Mouse (Mus musculus) embryonic facial prominence, embryonic 11.5 days (tissue): Measurements from ENCODE around the gene Cbx2. TPM values are rescaled to one million over a fixed set of nuclear protein-coding genes. Genes with fewer than 3 reads are reported as not detected.
A peak's percentile ranks its signal among the peaks of the same experiment; 100 is the strongest.

Experiments used
- ATAC-seq: fragments of 200-750 bp; cut with Nextera tagmentation; replicated peaks from 2 replicates; pipeline ENCODE4 v1.8.0; 2017; ENCODE audit warnings: low read depth; ENCODE audit not compliant: insufficient number of reproducible peaks, low FRiP score, low TSS enrichment
- DNase-seq: peaks from one replicate; pipeline ENCODE4 v3.0.0-alpha.2; 2015; ENCODE audit warnings: low spot score
- H3K27ac ChIP-seq: fragments of 300-500 bp; sonication (generic); replicated peaks from 2 replicates; pipeline ENCODE4 v1.5.1; 2014; ENCODE audit warnings: mild to moderate bottlenecking, low read depth, low read length, control low read depth
- H3K27me3 ChIP-seq: fragments of 300-500 bp; sonication (generic); 2 replicates; pipeline ENCODE4 v1.6.1; 2014; ENCODE audit warnings: mild to moderate bottlenecking, low read length, moderate library complexity, mixed read lengths; ENCODE audit not compliant: control insufficient read depth, insufficient read depth
- H3K36me3 ChIP-seq: fragments of 300-500 bp; sonication (generic); replicated peaks from 2 replicates; pipeline ENCODE4 v1.6.1; 2014; ENCODE audit warnings: low read depth, mild to moderate bottlenecking, low read length, moderate library complexity, mixed read lengths; ENCODE audit not compliant: control insufficient read depth, insufficient read depth
- H3K4me1 ChIP-seq: fragments of 300-500 bp; sonication (generic); 2 replicates; pipeline ENCODE4 v1.6.1; 2014; ENCODE audit warnings: low read length, mixed read lengths; ENCODE audit not compliant: control insufficient read depth, insufficient read depth
- H3K4me2 ChIP-seq: fragments of 300-500 bp; sonication (generic); 2 replicates; pipeline ENCODE4 v1.6.1; 2014; ENCODE audit warnings: low read depth, mild to moderate bottlenecking, control low read depth, low read length, moderate library complexity
- H3K4me3 ChIP-seq: fragments of 300-500 bp; sonication (generic); 2 replicates; pipeline ENCODE4 v1.5.1; 2014; ENCODE audit warnings: low read depth, low read length, control low read depth
- H3K9ac ChIP-seq: fragments of 300-500 bp; sonication (generic); replicated peaks from 2 replicates; pipeline ENCODE4 v1.6.1; 2014; ENCODE audit warnings: mild to moderate bottlenecking, control low read depth, low read length
- H3K9me3 ChIP-seq: fragments of 300-500 bp; sonication (generic); replicated peaks from 2 replicates; pipeline ENCODE4 v1.6.1; 2016; ENCODE audit warnings: mild to moderate bottlenecking, low read length, inconsistent platforms, mixed read lengths; ENCODE audit not compliant: control insufficient read depth
- WGBS: fragments of 180-500 bp; shearing (Covaris S2); extraction: QIAGEN DNeasy Blood & Tissue Kit; methylation state at CpG from one replicate; pipeline ENCODE4 v1.1.7; 2014; 5-methylcytosine and 5-hydroxymethylcytosine counted together
- polyA plus RNA-seq: library from polyadenylated mRNA; unstranded; fragments of >200 nt; fragmentation: Nextera tagmentation; extraction: Ambion mirVana; gene quantifications from 2 replicates; pipeline ENCODE4 v1.2.1, GENCODE M21; 2014

Cbx2 gene
- polyA plus RNA-seq, 1 experiment from 2014 or later, result 87.1 TPM

- no peak overlapping the region for H3K4me3 ChIP-seq
- no peak overlapping the region for H3K9ac ChIP-seq
- no peak for DNase-seq
- H3K9me3 ChIP-seq, result no peaks in the 10 kb centered on the region
- WGBS, result 88% methylated on average over 10 of the region's 10 CpGs
- no peaks in the 10 kb centered on the region for H3K27me3 ChIP-seq
- no peaks in the 10 kb centered on the region for H3K4me1 ChIP-seq
- no peak overlapping the region for H3K4me2 ChIP-seq
- no peaks in the 10 kb centered on the region for H3K36me3 ChIP-seq
- no peak overlapping the region for H3K27ac ChIP-seq
- ATAC-seq, result no peak
Measured at GRCm38 (mm10) chr11:119005547-119006275, 17.1 kb upstream of the Cbx2 start.

- no peak overlapping the region for H3K4me3 ChIP-seq
- DNase-seq, result no peak
- WGBS, result 73% methylated on average over 3 of the region's 3 CpGs
- no peaks in the 10 kb centered on the region for H3K36me3 ChIP-seq
- no peaks in the 10 kb centered on the region for H3K4me1 ChIP-seq
- no peak for ATAC-seq
- H3K9me3 ChIP-seq, result no peaks in the 10 kb centered on the region
- H3K9ac ChIP-seq, result no peak overlapping the region
- H3K4me2 ChIP-seq, result no peak overlapping the region
- no peak overlapping the region for H3K27ac ChIP-seq
- H3K27me3 ChIP-seq, result no peaks in the 10 kb centered on the region
Measured at GRCm38 (mm10) chr11:119006462-119006861, 16.3 kb upstream of the Cbx2 start.

DNA sequence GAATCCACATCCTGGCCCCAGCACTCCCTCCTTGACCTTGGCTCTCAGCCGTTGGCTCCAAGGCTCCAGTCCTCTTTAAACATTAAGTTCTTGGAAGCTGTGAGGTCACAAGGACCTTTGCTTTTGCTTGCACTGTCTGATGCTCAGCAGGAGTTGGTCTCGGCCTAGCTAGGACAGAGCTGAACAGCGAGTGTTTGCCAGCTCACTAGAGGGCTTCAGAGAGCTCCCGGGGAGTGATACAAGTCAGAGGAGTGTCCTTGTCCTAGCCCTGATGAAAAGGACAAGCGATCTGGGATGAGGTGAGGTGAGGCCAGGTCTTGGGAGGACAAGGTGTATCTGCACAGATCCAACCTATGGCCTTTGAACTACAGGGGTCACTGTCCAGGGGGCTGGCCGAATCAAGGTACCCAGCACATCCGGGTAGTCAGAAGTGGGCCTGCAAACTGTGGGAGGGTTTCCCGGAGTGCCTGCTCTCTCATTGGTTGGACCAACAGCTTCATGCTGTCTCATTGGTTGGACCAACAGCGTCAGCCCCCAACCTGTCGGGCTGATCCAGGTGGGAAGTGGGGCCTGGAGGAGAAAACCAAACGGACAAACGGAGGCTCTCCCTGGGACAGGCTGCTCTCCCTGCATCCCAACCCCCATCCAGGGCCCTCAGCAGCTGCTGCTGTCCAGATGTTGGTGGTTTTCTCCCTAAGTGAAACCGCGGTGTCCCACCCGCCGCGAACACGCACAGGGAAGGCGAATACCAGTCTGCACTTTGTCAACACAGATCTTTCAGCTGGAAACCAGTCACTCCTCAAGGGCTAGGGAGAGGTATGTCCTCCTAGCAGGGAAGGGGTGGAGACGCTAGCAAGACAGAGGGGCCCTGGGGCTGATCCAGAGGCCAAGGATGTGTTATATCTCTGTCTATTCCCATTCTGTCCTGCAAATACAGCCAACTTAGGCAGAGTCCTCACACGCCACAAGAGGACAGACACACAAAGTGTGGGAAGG lies 15.0 kb upstream of the Cbx2 start:
- no peaks in the 10 kb centered on the region for H3K9me3 ChIP-seq
- H3K4me3 ChIP-seq, result peak overlapping the region; percentile 15
- H3K27me3 ChIP-seq, result no peaks in the 10 kb centered on the region
- no peaks in the 10 kb centered on the region for H3K4me1 ChIP-seq
- no peak overlapping the region for H3K27ac ChIP-seq
- DNase-seq, result peak; percentile 60
- peak; percentile 35 for ATAC-seq
- 14% methylated on average over 21 of the region's 21 CpGs for WGBS
- H3K36me3 ChIP-seq, result no peaks in the 10 kb centered on the region
- peak overlapping the region; percentile 37; the same call in 1 of the 2 replicates for H3K9ac ChIP-seq
- peak overlapping the region; percentile 32 for H3K4me2 ChIP-seq

DNA sequence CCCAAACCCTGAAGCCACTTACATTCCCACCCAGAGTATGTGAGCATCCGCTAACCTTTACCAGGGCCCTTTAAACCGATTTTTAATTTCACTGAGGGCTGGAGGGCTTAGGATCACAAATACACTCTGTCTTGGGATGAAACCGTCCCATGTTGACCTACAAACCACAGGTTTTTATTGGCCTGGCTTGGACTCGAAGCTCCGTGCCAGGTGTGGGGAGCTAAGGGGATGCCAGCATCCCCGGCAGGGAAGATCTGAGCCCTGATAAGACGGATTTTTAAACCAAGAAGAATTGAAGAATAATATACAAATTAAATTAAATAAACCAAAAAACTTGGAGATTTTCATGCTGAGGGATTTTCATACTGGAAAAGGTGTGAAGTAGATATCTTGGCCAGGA lies 8.3 kb upstream of the Cbx2 start:
- Histone ChIP-seq H3K4me3 (no peak overlapping the region), H3K9me3 (no peaks in the 10 kb centered on the region), H3K4me2 (no peak overlapping the region), H3K27me3 (no peaks in the 10 kb centered on the region), H3K27ac (no peak overlapping the region), H3K36me3 (no peaks in the 10 kb centered on the region), H3K9ac (no peak overlapping the region), H3K4me1 (no peaks in the 10 kb centered on the region)
- 78% methylated on average over 7 of the region's 7 CpGs for WGBS
- DNase-seq (no peak), ATAC-seq (no peak)

- no peak overlapping the region for H3K4me3 ChIP-seq
- ATAC-seq (no peak), DNase-seq (no peak)
- no peak overlapping the region for H3K9ac ChIP-seq
- H3K4me2 ChIP-seq, result no peak overlapping the region
- no peaks in the 10 kb centered on the region for H3K36me3 ChIP-seq
- WGBS, result 55% methylated on average over 7 of the region's 7 CpGs
- H3K27me3 ChIP-seq, result no peaks in the 10 kb centered on the region
- H3K9me3 ChIP-seq, result no peaks in the 10 kb centered on the region
- no peaks in the 10 kb centered on the region for H3K4me1 ChIP-seq
- H3K27ac ChIP-seq, result no peak overlapping the region
Measured at GRCm38 (mm10) chr11:119017506-119017905, 5.3 kb upstream of the Cbx2 start.

GRCm38 (mm10) chr11:119021180-119021579 lies 1.6 kb upstream of the Cbx2 start:
- 94% methylated on average over 7 of the region's 7 CpGs for WGBS
- no peak overlapping the region for H3K4me2 ChIP-seq
- no peaks in the 10 kb centered on the region for H3K27me3 ChIP-seq
- H3K9me3 ChIP-seq, result no peaks in the 10 kb centered on the region
- H3K4me3 ChIP-seq, result no peak overlapping the region
- no peak overlapping the region for H3K9ac ChIP-seq
- peaks cover 8% of the 10 kb centered on the region for H3K4me1 ChIP-seq
- H3K36me3 ChIP-seq, result no peaks in the 10 kb centered on the region; the same call in 1 of the 2 replicates
- DNase-seq (no peak), ATAC-seq (no peak)
- no peak overlapping the region for H3K27ac ChIP-seq

DNA sequence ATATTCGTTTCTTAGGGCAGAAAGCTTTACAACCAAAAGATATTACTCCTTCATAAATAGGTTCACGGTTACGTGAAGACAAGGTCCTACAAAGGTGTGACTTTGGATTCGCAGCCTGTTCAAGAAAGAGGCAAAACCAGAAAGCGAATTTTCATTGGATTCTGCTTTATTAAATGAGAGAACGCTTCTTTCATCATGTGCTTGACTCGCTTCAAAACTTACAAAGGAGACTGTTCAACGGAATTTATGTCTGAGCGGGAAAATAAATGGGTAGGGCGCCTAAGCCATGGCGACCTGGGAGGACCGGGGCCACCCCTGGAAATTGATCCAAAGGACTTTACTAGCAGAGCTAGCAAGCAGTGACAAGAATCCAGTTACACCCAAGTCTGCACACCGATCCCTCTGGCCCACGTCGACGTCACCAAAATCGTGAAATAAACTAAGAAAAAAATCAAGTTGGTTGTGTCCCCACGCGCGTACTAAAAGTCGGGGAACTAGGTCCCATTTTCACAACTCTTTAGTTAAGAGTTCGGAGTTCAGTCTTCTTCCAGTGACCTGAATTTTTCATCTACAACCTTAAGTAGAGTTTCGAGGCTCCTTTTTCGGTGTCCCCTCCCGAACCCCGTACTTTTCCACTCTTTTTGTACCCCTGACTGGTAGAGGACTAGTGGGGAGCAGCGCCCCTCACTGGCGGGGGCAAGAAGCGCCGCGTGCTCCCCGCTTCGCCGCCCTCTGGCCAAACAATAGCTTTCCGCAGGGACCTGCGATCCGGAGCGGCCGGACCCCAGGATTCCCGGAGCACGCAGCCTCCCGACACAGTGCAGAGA lies 481 bp upstream of the Cbx2 start:
- ATAC-seq, result no peak; the same call in 1 of the 2 replicates
- no peak for DNase-seq
- H3K9me3 ChIP-seq, result no peaks in the 10 kb centered on the region
- H3K27ac ChIP-seq, result peak overlapping the region; percentile 97
- peaks cover 9% of the 10 kb centered on the region for H3K36me3 ChIP-seq
- no peaks in the 10 kb centered on the region for H3K27me3 ChIP-seq
- WGBS, result 5% methylated on average over 42 of the region's 42 CpGs
- peak overlapping the region; percentile 96 for H3K4me3 ChIP-seq
- peak overlapping the region; percentile 99 for H3K9ac ChIP-seq
- H3K4me2 ChIP-seq, result peak overlapping the region; percentile 95
- H3K4me1 ChIP-seq, result peaks cover 10% of the 10 kb centered on the region
